Mouse (Mus musculus) right cerebral cortex, adult 2 months (tissue): Measurements from ENCODE around the gene Trp73.

ENCODE experiments used
- DNase-seq, 2 experiments: peaks; one replicate each; pipeline ENCODE4 v3.0.0; 2021 to 2022; ENCODE audit warnings: low spot score in 2 of 2

Trp73 gene

DNA sequence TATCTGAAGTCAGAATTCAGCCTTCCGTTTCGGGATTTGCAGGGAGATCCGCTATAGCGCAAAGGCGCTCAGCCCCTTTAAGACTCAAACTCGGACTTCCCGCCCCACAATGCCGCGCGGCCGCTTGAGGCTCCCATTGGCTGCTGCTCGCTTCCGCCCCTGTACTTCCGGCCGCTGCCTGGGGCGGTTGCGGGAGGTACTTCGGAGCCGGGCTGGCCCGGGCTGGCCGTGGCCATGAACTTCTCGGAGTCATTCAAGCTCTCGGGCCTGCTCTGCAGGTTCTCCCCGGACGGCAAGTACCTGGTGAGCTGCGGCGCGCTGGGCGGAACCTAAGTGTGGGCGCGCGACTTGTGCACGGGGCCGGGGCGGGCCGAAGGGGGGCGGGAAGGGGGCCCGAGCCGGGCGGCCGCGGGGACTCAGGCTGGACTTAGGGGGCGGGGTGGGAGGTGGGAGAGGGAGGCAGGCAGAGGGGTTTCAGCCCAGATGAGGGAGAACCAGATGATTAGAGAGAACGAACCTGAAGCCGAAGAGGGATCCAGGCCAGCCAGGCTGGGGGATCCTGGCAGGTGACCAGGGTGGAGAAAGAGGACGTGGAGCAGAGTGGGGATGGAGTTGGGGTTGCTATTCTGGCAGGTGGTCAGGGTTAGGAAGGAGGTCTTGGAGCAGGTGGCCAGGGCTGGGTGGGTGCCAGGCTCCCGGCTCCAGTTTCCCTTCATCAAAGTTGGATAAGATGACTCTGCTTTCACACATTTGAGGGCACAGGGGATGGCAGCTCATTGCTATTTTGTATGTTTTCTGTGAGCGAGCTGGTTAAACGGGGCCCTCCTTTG lies 2.4 kb upstream of the Trp73 start, which contains the start of gene Wrap73:
Gene Wrap73, plus strand, starts transcription at position 162 of the 830 bp plus-strand sequence.
- peak; percentile 88 to 89 for DNase-seq

DNA sequence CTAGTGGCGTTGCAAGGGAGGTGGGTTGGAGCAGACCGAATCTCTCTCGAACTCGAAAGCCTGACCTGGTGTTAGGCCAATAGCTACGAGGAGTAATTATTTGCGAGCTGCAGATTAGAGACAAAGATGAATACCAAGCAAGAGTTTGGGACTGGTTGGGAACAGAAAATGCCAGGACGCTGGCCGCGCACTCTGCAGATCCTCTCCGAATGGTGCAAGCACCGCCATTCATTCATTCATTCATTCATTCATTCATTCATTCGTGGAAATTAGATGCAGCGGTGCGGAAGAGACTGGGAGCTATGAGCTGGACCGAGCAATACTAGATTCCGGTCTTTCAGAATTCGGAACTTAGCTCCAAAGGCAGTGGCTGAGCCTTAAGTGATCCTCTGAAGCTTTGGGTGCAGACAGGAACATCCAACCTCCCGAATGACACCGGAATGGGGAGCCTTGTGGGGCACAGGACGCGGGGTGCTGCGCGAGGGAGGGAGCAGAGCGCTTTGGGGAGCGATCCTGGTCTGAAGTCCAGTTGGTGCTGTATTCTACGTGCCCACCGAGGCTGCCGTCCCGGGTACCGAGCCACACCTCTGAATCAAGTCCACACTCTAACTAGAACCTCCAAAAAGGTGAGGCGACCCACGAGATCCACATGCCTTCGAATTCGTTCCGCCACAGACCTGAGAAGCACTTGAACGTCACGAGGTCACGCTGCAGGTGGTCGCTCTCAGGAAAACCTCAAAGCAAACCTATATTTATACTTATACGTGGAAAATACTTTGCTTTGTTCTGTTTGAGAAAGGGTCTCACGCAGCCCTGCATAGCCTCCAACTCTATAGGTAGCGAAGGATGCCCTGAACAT lies 1.2 kb upstream of the Trp73 start:
- DNase-seq = no peak

DNA sequence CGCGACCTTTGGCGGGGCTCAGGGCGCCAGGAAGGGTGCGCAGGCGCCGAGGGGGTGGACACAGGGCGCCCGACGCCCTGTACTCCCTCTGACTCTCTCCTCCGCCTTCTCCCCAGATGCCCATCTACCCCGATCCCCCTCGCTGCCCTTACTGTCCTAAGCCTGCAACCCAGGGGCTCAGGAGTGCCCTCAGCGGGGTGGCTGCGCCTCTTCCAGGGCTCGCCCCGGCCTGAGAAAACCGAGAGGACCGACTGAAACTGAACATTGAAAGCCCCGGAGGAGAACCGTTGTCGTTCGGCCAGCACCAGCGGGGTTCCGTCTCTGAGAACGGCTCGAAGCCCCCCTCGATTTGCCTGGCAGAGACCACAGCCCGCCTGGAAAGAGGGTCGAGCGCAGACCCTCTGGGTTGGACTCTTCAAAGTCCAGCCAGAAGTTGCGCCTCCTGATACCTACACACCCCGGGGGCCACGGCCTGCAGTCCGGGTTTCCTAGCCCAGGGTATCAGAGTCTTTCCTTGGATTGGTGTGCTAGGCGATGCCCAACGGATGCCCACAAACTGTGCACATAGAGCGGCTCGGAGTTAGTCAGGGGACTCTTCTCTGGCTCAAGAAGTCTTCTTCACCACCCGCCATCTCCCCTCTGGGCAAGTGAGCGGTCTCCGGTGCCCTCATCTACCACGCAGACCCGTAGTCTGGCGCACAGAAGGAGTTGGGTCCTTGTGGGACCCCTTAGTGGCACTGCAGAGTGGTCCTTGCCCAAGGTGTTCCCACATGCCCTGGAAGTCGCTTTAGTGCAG lies 403 bp upstream of the Trp73 start:
- no peak for DNase-seq

DNA sequence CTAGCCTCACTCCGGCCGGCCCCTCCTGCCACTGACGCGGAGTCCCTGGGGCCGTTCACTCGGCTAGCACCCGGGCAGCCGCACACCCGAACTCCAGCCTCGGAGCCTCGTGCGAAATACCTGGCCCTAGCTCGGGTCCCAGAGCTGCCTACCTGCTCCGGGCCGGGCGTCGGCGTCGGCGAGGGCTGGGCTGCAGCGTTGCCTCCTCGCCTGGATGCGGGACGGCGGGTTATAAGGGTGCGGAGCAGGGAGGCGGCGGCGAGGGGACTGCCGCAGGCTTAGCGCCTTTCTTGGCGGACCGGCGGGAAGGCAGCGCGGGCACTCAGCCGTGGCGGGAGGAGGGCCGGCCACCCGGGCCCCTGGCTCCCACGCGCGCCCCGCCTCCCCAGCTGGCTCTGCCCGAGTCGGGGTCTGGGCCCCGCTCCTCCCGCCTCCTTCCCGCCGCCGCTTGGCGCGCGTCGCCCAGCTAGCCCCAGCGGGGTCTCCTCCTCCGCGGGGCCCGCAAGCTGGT lies 282 bp downstream of the Trp73 start:
- DNase-seq = no peak

DNA sequence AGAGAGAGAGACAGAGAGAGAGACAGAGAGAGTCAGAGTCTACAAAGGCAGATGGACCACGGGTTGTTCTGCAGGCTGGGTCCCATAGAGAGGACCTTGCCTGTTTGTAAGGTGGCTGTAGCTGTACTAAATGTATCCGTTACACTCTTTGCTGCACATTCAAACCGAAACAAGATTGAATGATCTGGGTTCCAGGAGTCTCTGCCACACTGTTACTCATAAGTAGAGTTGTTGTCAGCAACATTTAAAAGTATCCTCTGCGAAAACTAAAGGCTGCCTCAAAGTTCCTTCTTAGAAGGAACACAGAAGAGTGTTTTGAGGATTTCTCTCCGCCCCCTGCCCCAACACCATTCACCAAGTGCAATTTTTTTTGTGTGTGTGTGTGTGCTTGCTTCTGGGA lies 2.9 kb downstream of the Trp73 start:
- no peak for DNase-seq

DNA sequence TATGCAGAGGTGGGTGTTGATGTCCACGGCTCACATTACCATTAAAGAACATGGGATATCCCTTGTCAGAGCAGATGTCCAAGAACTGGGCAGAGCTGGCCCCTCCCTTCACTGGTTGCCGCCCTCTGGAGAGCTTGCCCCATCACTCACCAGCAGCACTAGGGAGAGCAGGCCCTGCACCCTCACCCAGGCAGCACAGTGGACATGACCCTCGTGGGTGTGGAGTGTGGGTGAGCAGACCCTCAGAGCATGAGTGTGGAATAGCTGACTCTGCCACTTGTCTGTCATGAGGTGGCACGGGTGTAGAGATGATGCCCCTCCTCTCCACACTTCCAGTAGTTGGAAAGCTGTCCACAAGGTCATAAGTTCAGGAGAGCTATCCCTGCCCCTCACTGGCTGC lies 5.2 kb downstream of the Trp73 start:
- DNase-seq = no peak

DNA sequence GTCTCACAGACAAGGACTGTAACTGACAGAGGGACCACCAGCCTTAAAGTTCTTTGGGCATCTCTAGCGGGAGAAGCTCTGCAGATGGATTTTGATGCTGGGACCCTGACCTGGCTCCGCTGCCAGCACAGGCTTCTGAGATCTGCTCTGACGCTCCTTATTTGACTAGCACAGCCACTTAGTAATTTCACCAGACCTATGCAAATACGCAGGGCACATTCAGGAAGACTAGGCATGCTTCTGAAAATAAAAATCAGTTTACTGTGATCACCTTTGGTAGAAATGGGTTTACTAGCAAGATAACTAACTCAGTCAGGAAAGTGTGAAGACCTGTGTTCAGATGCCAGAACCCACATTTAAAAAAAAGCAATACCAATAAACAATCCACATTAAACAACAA lies 8.1 kb downstream of the Trp73 start:
- no peak for DNase-seq

DNA sequence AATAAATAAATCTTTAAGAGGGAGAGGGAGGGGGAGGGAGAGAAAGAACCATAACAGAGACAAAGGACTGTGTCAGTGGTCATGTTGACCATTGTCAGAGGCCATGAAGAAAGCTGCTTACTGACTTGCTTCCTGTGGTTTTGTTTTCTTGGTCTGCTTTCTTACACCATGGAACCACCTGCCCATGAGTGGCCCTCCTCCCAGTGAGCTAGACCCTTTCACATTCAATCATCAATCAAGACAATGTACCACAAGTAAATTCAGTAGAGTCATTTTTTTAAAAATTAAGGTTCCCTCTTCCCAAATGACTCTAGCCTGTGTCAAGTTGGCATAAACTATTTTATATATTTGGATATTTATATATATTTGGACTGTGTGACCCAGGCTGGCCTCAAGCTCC lies 10.1 kb downstream of the Trp73 start:
- DNase-seq = no peak

DNA sequence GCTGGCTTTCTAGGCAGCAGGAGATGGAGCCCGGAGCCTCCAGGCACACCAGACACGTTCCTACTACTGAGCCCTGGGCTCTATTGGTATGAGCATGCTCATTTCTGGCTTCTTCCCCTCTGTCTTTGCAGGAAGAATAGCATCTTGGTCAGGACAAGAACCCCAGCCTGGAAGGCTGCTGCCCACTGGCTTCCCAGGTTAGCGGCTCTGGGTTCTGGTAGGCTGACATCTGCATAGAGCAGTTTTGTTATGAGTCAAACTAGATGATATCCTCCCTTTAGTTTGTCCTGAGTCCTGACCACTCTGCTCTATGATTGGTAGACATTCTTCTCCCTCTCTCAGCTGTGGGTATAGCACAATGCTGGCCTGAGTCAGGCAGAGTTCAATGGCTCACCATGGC lies 12.7 kb downstream of the Trp73 start:
- no peak for DNase-seq

DNA sequence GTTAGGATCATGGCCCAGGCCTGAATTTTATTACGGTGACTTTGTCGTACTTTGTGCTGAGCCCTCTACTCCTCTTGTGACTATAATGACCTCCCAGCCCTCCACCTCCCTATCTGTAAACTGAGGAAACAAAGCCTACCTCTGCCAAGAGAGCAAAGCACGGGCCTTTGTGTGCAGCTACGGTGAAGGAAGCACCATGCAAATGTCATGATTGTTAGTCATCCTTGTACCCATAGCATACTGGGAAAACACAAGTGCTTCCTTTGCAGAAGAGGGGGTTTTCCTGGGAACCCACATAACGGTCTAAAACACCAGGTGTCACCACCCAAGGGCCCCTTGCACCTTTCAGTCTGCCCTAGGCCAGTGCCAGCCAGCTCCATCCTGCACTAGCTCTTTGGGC lies 14.8 kb downstream of the Trp73 start:
- no peak for DNase-seq

DNA sequence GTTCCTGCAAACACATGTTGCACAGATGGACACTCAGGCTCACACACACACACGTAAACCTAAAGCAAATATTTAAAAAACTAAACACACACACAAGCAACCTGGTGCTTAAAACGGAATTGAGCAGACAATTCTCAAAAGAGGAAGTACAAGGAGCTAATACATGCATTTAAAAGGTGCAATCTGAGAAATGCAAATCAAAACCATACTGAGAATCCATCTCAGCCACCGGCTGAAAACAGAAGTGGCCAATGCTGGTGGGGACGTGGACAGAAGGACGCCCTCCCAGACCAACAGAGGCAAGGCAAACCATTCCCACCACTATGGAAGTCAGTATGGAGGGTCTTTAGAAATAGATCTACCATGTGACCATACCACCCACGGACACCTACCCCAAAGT lies 16.5 kb downstream of the Trp73 start:
- DNase-seq = no peak

DNA sequence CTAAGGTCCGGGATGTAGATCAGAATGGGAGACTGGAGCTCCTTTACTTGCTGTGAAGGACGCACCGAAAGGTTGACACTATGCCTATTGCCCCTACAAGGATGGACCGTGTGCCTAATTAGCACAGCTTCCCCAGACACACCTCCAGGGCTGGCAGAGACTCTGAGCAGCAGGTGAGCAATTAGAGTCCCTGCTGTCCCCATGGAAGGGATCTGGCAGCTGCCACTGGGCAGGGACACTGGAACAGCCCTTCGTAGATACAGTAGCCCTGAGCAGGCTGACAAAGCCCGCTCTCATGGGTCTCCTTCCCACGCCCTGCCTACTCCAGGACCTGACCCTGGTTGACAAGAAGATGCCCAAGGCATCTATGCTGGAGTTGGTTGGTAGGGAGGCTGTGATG lies 17.6 kb downstream of the Trp73 start:
- DNase-seq = no peak

DNA sequence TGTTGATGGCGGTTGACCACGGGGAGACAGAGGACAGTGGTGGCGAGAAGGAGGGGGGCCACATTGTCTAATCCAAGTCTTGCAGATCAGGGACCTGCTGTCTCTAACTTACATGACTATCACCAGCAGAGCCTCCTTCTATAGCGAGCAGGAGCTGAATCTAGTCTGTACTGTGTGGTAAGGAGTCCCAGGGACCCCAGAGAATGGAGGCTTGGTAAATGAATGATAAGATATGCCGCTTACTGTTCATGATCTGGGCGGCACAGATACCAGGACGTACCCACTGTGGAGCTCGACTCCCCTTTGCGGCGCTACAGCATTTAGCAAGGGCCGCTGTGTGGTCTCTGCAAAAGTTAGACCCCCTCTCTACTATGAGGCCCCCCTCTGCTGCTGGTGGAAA lies 18.2 kb downstream of the Trp73 start:
- DNase-seq = no peak

DNA sequence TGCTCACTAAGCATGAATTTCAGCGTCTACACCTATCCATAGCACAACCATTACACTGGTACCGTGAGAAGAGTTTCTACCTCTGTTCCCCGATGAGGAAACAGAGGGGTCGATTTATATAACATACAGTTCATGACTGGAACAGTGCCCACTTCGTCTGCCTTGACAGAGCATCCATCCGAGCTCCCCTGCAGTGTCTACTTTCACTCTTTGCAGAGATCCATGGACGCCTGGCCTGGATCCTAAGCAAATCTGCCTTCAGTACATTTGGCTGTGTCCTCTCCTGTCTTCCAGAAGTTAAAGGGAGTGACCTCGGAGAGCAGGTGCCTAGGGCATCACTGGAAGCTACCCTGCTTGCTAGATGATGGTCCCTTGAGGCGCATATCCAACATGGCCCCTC lies 20.8 kb downstream of the Trp73 start:
- no peak for DNase-seq

DNA sequence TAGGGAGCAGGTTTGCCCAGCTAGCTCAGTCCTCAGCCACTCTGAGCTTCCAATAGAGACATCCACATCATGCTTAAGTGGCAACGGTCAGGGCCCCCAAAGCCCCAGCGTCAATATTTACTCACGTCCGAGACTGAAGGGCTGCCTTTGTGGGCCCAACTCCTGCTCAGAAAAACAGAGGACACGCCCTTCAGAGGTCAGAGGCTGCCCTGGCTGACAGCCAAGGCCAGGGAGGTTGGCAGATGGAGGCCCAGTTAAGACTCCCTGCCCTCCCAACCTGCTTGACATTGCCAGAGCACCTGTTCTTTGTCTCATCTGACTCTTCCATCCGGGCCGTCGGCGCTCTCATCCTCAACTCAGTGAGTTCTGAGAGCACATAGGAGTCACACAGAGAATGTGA lies 21.2 kb downstream of the Trp73 start:
- DNase-seq = no peak

DNA sequence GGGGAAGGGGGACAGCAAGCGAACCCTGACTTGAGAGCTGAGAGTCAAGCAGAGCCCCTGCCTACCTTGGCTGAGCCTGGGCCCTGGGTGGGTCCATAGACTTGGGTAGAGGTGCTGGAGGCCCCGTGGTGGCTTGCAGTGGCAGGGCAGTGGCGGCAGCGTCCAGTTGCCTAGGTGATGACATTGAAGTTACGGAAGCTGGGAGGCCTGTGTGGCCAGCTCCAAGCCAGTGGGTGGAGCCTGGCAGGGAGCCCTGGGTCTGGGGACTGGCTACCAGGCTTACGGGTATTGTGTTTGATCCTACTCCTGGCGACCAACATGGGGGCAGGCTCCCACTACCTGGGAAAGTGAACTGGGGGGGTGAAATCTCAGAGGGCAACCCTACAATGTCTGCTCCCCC lies 23.6 kb downstream of the Trp73 start:
- DNase-seq = no peak

DNA sequence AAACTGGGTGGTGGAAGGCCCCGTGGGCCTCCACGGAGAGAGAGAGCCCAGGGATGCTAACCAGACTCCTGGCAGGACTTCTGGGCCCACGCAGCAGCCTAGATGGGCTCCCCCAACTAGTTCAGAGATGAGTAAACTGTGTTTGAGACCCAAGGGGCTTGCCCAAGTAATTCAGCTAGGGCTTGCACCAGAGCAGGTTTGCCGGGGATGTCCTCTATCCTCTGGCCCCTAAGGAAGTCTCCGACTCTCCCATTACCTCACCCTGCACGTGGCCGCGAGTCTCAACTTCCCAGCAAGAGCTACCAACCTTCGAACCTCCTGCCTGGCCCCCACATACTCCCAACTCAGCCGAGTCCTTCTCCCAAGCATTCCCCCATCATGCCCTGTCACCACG lies 30.2 kb downstream of the Trp73 start:
- no peak for DNase-seq

DNA sequence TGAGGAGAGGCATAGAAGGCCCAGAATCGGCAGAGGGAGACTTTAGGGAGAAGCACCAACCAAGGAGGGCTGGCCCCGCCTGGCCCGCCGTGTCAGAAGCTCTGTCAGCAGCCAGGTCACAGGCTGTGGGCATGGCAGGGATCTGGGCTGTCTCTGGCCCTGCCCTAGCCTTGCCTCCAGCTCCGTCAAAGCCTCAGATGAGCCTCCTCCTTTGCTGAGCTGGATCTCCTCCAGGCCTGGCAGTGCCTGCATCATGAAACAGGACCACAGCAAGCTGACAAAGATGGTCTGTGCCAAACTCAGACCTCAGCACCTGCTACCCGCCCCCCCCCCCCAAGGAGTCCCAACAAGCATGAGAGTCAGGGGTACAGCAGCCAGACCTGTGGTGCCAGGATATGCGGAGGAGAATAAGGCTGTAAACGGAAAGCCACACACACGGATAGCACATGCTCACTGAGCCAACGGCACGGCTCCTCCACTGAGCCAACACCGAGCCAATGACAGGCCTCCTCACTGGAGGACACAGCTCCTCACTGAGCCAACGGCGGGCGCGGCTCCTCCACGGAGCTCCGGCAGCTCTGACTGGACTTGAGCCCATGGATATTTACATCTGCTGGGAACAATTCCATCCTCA lies 30.7 kb downstream of the Trp73 start:
- peak; percentile 35 to 36 for DNase-seq

DNA sequence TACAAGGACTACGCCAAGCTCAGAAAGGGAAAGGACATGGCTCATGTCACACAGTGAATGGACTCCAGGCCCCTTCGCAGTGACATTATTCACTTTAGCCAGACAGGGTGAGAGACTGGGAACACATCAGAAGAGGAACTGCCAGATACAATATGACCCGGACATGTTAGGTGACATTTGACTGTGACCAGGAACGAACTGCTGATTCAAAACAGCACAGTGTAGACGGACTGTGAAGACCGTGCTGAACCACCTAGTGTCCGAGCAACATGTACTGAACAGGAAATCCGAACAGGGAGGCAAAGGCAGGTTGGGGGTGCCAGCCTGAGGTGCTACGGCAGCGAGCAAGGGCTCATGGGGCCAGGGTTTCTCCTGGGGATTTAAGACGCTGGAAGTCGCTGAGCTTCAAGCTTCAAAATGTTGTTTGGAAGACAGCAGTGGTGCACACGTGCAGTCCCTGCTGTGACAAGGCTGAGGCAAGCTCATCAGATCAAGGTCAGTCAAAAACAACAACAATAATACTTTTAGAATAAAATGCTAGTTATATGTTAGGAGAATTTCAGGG lies 33.4 kb downstream of the Trp73 start:
- no peak for DNase-seq

DNA sequence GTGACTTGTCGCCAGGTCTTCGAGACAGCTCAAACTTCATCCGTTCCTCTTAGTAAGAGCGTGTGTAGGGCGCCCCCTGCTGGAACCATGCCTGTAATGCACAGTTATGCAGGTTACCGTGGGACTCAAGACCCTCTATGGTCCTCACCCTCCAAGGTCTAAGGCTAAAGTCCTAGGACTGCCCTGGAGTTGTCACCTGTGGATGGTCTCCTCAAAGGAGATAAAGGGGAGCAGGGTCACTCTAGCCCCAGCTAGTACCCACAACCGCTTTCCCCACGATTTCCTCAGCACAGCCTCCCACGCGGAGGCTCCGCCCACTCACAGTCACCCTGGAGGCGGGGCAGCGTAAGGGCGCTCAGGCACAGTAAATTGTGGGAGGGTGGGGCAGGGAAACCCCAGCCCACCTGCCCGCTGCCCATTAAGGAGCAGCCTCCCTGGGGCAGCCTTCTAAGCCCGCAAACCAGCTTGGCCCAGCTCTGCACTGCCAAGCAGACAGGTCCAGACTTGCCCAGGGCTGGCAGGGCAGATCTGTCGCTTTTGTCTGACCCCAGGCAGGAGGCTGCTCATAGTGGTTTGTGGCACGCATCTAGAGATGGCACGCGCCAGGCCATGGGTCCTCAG lies 34.5 kb downstream of the Trp73 start:
- peak; percentile 58 to 60 for DNase-seq

DNA sequence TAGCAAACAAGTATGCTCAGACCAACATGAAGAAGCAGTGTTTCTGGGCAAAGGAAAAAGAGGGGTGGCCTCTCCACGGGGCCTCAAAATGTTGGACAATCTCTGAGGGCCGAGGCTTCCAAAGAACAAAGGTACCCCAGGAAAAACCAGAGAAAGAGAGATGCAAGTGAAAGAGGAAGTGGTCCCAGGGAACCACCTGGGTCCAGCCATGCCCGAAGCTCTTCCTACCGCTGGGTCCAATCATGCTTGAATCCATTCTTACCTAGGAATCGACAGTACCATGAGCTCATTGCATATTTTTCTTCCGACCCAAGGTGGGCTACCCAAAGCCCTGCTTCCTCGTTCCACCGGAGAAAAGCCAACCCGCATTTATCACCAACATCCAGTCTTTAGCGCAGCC lies 36.1 kb downstream of the Trp73 start:
- DNase-seq = no peak
